Mouse (Mus musculus) ES-E14 (cell line): ENCODE data around the gene Traip. TPM values are rescaled to one million over a fixed set of nuclear protein-coding genes. Genes with fewer than 3 reads are reported as not detected.

Experiments used
- DNase-seq: peaks from one replicate; pipeline ENCODE4 v3.0.0-alpha.2; 2013; ENCODE audit warnings: low read depth, low spot score
- H3K27ac ChIP-seq: 2 replicates; pipeline ENCODE4 v1.5.1; 2012; ENCODE audit warnings: low read depth, mild to moderate bottlenecking, low read length, moderate library complexity, mixed read lengths; ENCODE audit not compliant: poor library complexity, insufficient read depth, severe bottlenecking
- H3K36me3 ChIP-seq: 2 replicates; pipeline ENCODE4 v1.6.1; 2012; ENCODE audit warnings: mild to moderate bottlenecking, low read length, moderate library complexity, mixed read lengths; ENCODE audit not compliant: control insufficient read depth, poor library complexity, insufficient read depth, severe bottlenecking
- H3K4me1 ChIP-seq, 2 experiments: fragments of 150-350 bp in 1 of 2; sonication (generic) in 1 of 2; 2 replicates each; pipeline ENCODE4 v1.6.1; 2012; ENCODE audit warnings: low read length in 2 of 2, mild to moderate bottlenecking in 1 of 2, mixed read lengths in 1 of 2; ENCODE audit not compliant: control insufficient read depth in 2 of 2, insufficient read depth in 2 of 2, poor library complexity in 1 of 2
- H3K4me3 ChIP-seq, 2 experiments: fragments of 150-350 bp in 1 of 2; sonication (generic) in 1 of 2; 2 replicates each; pipeline ENCODE4 v1.5.1; 2012; ENCODE audit warnings: low read length in 2 of 2, low read depth in 1 of 2, mild to moderate bottlenecking in 1 of 2, mixed read lengths in 1 of 2; ENCODE audit not compliant: insufficient read depth in 1 of 2, poor library complexity in 1 of 2, severe bottlenecking in 1 of 2
- H3K9ac ChIP-seq: 2 replicates; pipeline ENCODE4 v1.6.1; 2012; ENCODE audit warnings: low read depth, mild to moderate bottlenecking, low read length, mixed read lengths; ENCODE audit not compliant: poor library complexity, insufficient read depth, severe bottlenecking
- H3K9me3 ChIP-seq: fragments of 150-350 bp; sonication (generic); 2 replicates; pipeline ENCODE4 v1.6.1; 2012; ENCODE audit warnings: low read depth, mild to moderate bottlenecking, low read length; ENCODE audit not compliant: control insufficient read depth, insufficient read depth
- CHD2 ChIP-seq: IDR thresholded peaks from 2 replicates; pipeline ENCODE4 v1.6.1; 2014; ENCODE audit warnings: mild to moderate bottlenecking, low read depth, low read length, inconsistent platforms
- HCFC1 ChIP-seq: IDR thresholded peaks from 2 replicates; pipeline ENCODE4 v1.6.1; 2012; ENCODE audit warnings: low read length, inconsistent platforms, borderline replicate concordance; ENCODE audit not compliant: insufficient read depth
- MAFK ChIP-seq: IDR thresholded peaks from 2 replicates; pipeline ENCODE4 v1.6.1; 2014; ENCODE audit warnings: mild to moderate bottlenecking, low read depth, low read length, inconsistent platforms; ENCODE audit not compliant: insufficient read depth
- ZC3H11A ChIP-seq: IDR thresholded peaks from 2 replicates; pipeline ENCODE4 v1.6.1; 2012; ENCODE audit warnings: low read depth, mild to moderate bottlenecking, inconsistent platforms, low read length, borderline replicate concordance
- ZNF384 ChIP-seq: IDR thresholded peaks from 2 replicates; pipeline ENCODE4 v1.6.1; 2012; ENCODE audit warnings: low read depth, low read length, inconsistent platforms
- in situ Hi-C, 2 experiments: fragments of 600-800 bp; cut with MboI; formaldehyde crosslinking; loops; one replicate each; pipeline ENCODE4 v1.15.1; 2025; ENCODE audit warnings: low sequenced_read_pairs in 2 of 2, inconsistent platforms in 1 of 2; ENCODE audit not compliant: unreplicated experiment in 2 of 2
- total RNA-seq: library from RNA; depleted of rRNA; stranded (reverse); fragments of 300-350 nt; gene quantifications from 2 replicates; pipeline ENCODE4 v1.2.3, GENCODE M21; 2012

Gene Traip
- total RNA-seq, 1 experiment: 43.7 TPM

- in situ Hi-C loops: no loop called here
- no peak overlapping the region for H3K9ac ChIP-seq
- peaks cover 2 to 15% of the 10 kb centered on the region in 2 experiments; a peak in 2 of 4 replicates for H3K4me1 ChIP-seq
- TF ChIP-seq ZNF384: no peak
- no peak for TF ChIP-seq ZC3H11A
- no peak for TF ChIP-seq HCFC1
- TF ChIP-seq CHD2: no peak
- TF ChIP-seq MAFK: no peak
- no peaks in the 10 kb centered on the region for H3K9me3 ChIP-seq
- no peak overlapping the region for H3K27ac ChIP-seq
- H3K4me3 ChIP-seq: no peak overlapping the region
- no peak for DNase-seq
- no peaks in the 10 kb centered on the region for H3K36me3 ChIP-seq
These were observed 34.3 kb downstream of the Traip start for GRCm38 (mm10) chr9:107984052-107984753.

DNA sequence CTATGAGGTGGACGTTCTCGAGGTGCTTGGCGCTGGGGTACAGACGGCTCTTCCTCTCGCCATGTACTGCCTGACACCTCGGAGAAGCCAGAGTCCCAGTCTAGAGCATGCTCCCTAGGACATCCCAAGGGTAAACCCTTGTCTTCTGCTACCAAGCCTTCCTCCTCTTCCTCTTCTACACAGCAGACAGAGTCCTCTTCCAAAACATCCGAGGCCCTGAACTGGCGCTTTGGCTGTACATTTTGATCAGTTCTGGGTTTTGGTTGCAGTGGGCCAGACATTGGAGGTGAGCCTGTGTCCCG lies 34.8 kb downstream of the Traip start:
- DNase-seq: no peak
- in situ Hi-C loops: no loop called here
- peak overlapping the region in 1 of 2 experiments; percentile 98; a peak in 2 of 4 replicates for H3K4me3 ChIP-seq
- H3K36me3 ChIP-seq: no peaks in the 10 kb centered on the region
- TF ChIP-seq ZC3H11A (no peak), ZNF384 (no peak), CHD2 (no peak), MAFK (no peak), HCFC1 (no peak)
- peak overlapping the region; percentile 19; the same call in 1 of the 2 replicates for H3K9ac ChIP-seq
- no peak overlapping the region for H3K27ac ChIP-seq
- no peaks in the 10 kb centered on the region for H3K9me3 ChIP-seq
- peaks cover 2 to 15% of the 10 kb centered on the region in 2 experiments; a peak in 2 of 4 replicates for H3K4me1 ChIP-seq

- peak; percentile 63 for DNase-seq
- Histone ChIP-seq H3K36me3 (no peaks in the 10 kb centered on the region), H3K9me3 (no peaks in the 10 kb centered on the region), H3K4me3 (peak within 1 kb of the TSS; percentile 72 to 98), H3K9ac (peak within 1 kb of the TSS; percentile 46; the same call in 1 of the 2 replicates), H3K27ac (no peak within 1 kb of the TSS), H3K4me1 (peaks cover 2 to 15% of the 10 kb centered on the region in 2 experiments; a peak in 2 of 4 replicates)
- TF ChIP-seq MAFK (no peak), ZNF384 (no peak), HCFC1 (no peak), CHD2 (no peak), ZC3H11A (no peak)
- in situ Hi-C loops: no loop called here
These were observed 35.5 kb downstream of the Traip start, which contains the start of gene Inka1 for GRCm38 (mm10) chr9:107985131-107986119. TSS of gene Inka1 (minus strand) at chr9:107985879.

DNA sequence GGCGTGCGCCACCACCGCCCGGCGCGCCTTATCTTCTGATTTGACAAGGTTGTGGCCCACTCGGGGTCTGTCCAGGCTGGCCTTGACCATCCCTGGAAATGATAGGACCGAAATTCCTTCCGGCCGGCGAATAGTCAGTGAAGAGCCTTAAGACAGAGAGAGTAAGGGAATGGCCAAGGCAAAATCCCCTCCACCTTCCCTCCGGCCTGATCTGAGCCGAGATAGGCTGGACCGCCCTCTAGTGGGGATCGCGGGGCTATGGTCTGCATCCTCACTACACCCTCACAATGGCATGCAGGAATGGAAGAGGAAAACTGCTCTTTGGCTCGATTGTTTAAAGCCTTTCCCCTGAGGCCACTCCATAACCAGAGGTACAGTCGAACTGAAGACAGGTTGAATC lies 36.4 kb downstream of the Traip start:
- peak overlapping the region; percentile 72 to 98 for H3K4me3 ChIP-seq
- H3K9me3 ChIP-seq: no peaks in the 10 kb centered on the region
- no peaks in the 10 kb centered on the region for H3K36me3 ChIP-seq
- DNase-seq: peak; percentile 82
- H3K4me1 ChIP-seq: peaks cover 2 to 15% of the 10 kb centered on the region in 2 experiments; a peak in 2 of 4 replicates
- in situ Hi-C loops: no loop called here
- H3K27ac ChIP-seq: no peak overlapping the region
- TF ChIP-seq CHD2: no peak
- no peak for TF ChIP-seq ZNF384
- no peak for TF ChIP-seq HCFC1
- TF ChIP-seq ZC3H11A: no peak
- no peak for TF ChIP-seq MAFK
- peak overlapping the region; percentile 29; the same call in 1 of the 2 replicates for H3K9ac ChIP-seq
